Mouse (Mus musculus): ENCODE results near the gene Brox. TPM values are rescaled to one million over a fixed set of nuclear protein-coding genes. Genes with fewer than 3 reads are reported as not detected.

The Brox gene
- polyA plus RNA-seq, 1 experiment from 2014 or later = 109 TPM

DNA sequence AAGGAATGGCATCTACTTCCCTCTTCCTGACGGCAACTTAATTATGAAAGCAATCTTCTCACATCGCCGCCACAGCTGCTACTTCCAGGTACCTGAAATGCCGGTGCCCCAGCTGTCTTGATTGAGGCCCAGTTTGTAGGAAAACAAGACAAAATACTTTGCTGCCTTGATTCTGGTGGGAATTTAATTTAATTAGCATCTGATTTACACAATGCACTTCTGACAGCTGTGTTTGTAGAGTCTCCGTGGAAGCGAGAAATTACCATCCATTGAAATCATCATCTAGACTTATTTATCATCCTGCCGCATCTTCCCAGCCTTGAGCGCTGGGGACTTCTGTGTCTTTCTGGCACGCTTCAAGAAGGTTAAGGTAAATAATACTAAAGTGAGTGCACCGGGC lies 44.5 kb downstream of the Brox start:
- Histone ChIP-seq H3K36me3 (ENCODE audit: control insufficient read depth, insufficient read depth, low read length) (no peaks in the 10 kb centered on the region), H3K9ac (ENCODE audit: low read length) (no peak overlapping the region), H3K27me3 (replicated peaks; ENCODE audit: control insufficient read depth, insufficient read depth, low read length) (no peaks in the 10 kb centered on the region), H3K4me2 (ENCODE audit: low read length) (no peak overlapping the region), H3K27ac (ENCODE audit: low read depth, low read length) (no peak overlapping the region), H3K9me3 (replicated peaks; ENCODE audit: control insufficient read depth, low read length) (no peaks in the 10 kb centered on the region), H3K4me3 (ENCODE audit: low read depth, low read length) (no peak overlapping the region), H3K4me1 (ENCODE audit: control insufficient read depth, insufficient read depth, low read length) (0 out of 2 replicates have a peak, but pooled peaks cover 2% of the 10 kb centered on the region)
- DNase-seq (ENCODE audit: low spot score) = peak; percentile 57
- 45% methylated on average over 10 of the region's 10 CpGs for WGBS
- 0 out of 2 replicates have a peak, but pooled peaks have one; percentile 37 for ATAC-seq

DNA sequence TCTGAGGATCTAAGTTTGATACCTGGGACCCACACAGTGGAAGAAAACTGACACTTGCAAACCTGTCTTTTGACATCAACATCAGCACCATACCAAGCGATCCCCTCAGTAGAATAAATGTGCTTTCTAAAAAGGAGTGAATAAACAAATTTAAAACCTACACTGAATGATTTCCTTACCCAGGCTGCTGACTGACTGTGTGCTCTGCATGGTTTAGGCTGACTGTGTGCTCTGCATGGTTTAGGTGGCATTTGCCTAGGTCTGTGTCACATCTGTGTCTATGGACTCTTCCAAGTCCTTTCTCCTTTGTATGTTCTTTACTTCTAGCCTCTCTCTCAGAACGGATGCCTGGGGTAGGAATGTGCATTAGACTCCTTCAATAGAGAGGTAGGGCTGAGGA lies 45.3 kb downstream of the Brox start:
- no peak for DNase-seq (ENCODE audit: low spot score)
- Histone ChIP-seq H3K9me3 (replicated peaks; ENCODE audit: control insufficient read depth, low read length) (no peaks in the 10 kb centered on the region), H3K27me3 (replicated peaks; ENCODE audit: control insufficient read depth, insufficient read depth, low read length) (no peaks in the 10 kb centered on the region), H3K4me3 (ENCODE audit: low read depth, low read length) (no peak overlapping the region), H3K4me1 (ENCODE audit: control insufficient read depth, insufficient read depth, low read length) (0 out of 2 replicates have a peak, but pooled peaks cover 2% of the 10 kb centered on the region), H3K36me3 (ENCODE audit: control insufficient read depth, insufficient read depth, low read length) (no peaks in the 10 kb centered on the region), H3K27ac (ENCODE audit: low read depth, low read length) (no peak overlapping the region), H3K4me2 (ENCODE audit: low read length) (no peak overlapping the region), H3K9ac (ENCODE audit: low read length) (no peak overlapping the region)
- 72% methylated on average over 2 of the region's 2 CpGs for WGBS
- no peak for ATAC-seq

DNA sequence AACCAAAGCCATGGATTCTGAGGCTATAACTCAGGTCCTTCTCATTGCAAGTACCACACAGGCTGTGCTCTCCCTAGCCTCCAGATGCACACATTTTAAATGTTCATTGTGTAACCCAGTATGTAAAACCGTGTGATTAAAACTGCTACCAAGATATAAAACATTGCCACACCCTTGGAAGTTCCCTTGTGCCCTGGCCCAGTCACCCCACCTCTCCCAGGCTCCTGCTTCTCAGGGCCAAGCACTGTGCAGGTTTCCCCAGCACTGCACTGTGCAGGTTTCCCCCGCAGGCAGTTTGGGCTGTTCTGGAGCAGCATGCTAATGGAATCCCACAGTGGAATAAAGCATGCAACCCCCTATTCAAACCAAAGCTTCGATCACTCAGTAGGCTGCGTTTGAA lies 46.5 kb downstream of the Brox start:
- ATAC-seq (no peak), DNase-seq (ENCODE audit: low spot score) (no peak)
- Histone ChIP-seq H3K4me3 (ENCODE audit: low read depth, low read length) (no peak overlapping the region), H3K4me2 (ENCODE audit: low read length) (no peak overlapping the region), H3K27ac (ENCODE audit: low read depth, low read length) (no peak overlapping the region), H3K36me3 (ENCODE audit: control insufficient read depth, insufficient read depth, low read length) (no peaks in the 10 kb centered on the region), H3K27me3 (replicated peaks; ENCODE audit: control insufficient read depth, insufficient read depth, low read length) (no peaks in the 10 kb centered on the region), H3K9me3 (replicated peaks; ENCODE audit: control insufficient read depth, low read length) (no peaks in the 10 kb centered on the region), H3K4me1 (ENCODE audit: control insufficient read depth, insufficient read depth, low read length) (0 out of 2 replicates have a peak, but pooled peaks cover 2% of the 10 kb centered on the region), H3K9ac (ENCODE audit: low read length) (no peak overlapping the region)
- WGBS = 72% methylated on average over 4 of the region's 4 CpGs

GRCm38 (mm10) chr1:183248144-183248543 lies 48.9 kb downstream of the Brox start:
- Histone ChIP-seq H3K36me3 (ENCODE audit: control insufficient read depth, insufficient read depth, low read length) (no peaks in the 10 kb centered on the region), H3K4me1 (ENCODE audit: control insufficient read depth, insufficient read depth, low read length) (0 out of 2 replicates have a peak, but pooled peaks cover 2% of the 10 kb centered on the region), H3K9me3 (replicated peaks; ENCODE audit: control insufficient read depth, low read length) (no peaks in the 10 kb centered on the region), H3K27me3 (replicated peaks; ENCODE audit: control insufficient read depth, insufficient read depth, low read length) (no peaks in the 10 kb centered on the region), H3K4me3 (ENCODE audit: low read depth, low read length) (no peak overlapping the region), H3K27ac (ENCODE audit: low read depth, low read length) (no peak overlapping the region), H3K9ac (ENCODE audit: low read length) (no peak overlapping the region), H3K4me2 (ENCODE audit: low read length) (no peak overlapping the region)
- DNase-seq (ENCODE audit: low spot score) = no peak
- WGBS = 36% methylated on average over 1 of the region's 1 CpGs
- no peak for ATAC-seq

DNA sequence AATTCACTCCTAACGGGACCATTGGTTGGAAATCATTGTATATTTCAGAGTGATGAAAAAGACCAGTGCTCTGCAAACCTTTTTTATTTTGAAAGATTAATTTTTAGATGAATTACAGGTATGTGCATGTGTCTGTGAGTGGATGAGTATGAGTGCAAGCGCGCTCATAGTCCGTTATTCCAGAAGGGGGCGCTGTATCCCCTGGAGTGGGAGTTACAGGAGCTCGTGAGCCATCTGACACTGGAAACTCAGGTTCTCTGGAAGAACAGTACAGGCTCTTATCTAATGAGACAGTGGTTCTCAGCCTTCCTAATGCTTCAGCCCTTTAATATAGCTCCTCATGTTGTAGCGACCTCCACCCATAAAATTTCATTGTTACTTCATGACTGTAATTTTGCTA lies 53.8 kb downstream of the Brox start:
- ATAC-seq (no peak), DNase-seq (ENCODE audit: low spot score) (no peak)
- Histone ChIP-seq H3K4me2 (ENCODE audit: low read length) (no peak overlapping the region), H3K36me3 (ENCODE audit: control insufficient read depth, insufficient read depth, low read length) (no peaks in the 10 kb centered on the region), H3K9ac (ENCODE audit: low read length) (no peak overlapping the region), H3K9me3 (replicated peaks; ENCODE audit: control insufficient read depth, low read length) (no peaks in the 10 kb centered on the region), H3K27me3 (replicated peaks; ENCODE audit: control insufficient read depth, insufficient read depth, low read length) (no peaks in the 10 kb centered on the region), H3K4me1 (ENCODE audit: control insufficient read depth, insufficient read depth, low read length) (no peaks in the 10 kb centered on the region), H3K4me3 (ENCODE audit: low read depth, low read length) (no peak overlapping the region), H3K27ac (ENCODE audit: low read depth, low read length) (no peak overlapping the region)
- 68% methylated on average over 7 of the region's 7 CpGs for WGBS

DNA sequence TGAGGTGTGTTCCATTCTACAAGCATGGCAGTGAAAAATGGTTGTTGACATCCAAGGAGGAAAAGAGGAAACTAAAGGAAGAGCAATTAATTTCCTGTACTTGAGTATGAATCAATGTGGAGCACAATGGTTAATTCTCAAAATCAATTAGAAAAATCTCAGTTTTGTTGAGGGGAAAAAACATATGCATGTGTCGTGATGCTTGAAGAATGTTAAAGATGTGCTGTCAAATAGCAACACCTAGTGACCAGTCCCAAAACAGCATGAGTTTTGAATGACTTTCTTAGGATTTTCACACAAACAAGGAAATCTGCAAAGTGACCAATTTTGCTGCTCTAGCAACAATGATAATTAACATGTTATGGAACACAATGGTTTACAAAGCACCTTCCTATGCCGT lies 59.2 kb downstream of the Brox start:
- Histone ChIP-seq H3K9ac (ENCODE audit: low read length) (no peak overlapping the region), H3K27ac (ENCODE audit: low read depth, low read length) (no peak overlapping the region), H3K27me3 (replicated peaks; ENCODE audit: control insufficient read depth, insufficient read depth, low read length) (no peaks in the 10 kb centered on the region), H3K36me3 (ENCODE audit: control insufficient read depth, insufficient read depth, low read length) (no peaks in the 10 kb centered on the region), H3K4me1 (ENCODE audit: control insufficient read depth, insufficient read depth, low read length) (no peaks in the 10 kb centered on the region), H3K9me3 (replicated peaks; ENCODE audit: control insufficient read depth, low read length) (no peaks in the 10 kb centered on the region), H3K4me3 (ENCODE audit: low read depth, low read length) (no peak overlapping the region), H3K4me2 (ENCODE audit: low read length) (no peak overlapping the region)
- DNase-seq (ENCODE audit: low spot score) = peak; percentile 74
- 33% methylated on average over 2 of the region's 2 CpGs for WGBS
- ATAC-seq = no peak

DNA sequence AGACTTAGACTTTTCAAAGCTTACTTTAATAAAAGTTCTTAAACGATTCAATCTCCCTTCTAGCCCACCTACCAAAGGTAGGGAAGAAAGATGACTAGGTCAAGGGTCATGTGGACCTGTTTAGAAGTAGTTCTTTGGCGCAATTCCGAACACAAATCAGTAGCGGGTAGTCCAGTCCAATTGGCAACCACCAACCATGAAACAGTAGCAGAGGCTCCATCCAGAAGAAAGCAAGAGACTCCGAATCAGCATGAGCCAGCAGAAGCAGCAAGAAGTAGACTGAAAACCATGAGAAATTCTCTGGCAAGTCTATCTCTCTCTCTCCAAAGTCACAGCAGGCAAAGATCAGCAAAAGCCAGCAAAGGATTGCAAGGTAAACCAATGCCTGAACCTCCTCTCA lies 60.6 kb downstream of the Brox start:
- Histone ChIP-seq H3K27ac (ENCODE audit: low read depth, low read length) (no peak overlapping the region), H3K27me3 (replicated peaks; ENCODE audit: control insufficient read depth, insufficient read depth, low read length) (no peaks in the 10 kb centered on the region), H3K4me1 (ENCODE audit: control insufficient read depth, insufficient read depth, low read length) (no peaks in the 10 kb centered on the region), H3K9me3 (replicated peaks; ENCODE audit: control insufficient read depth, low read length) (no peaks in the 10 kb centered on the region), H3K36me3 (ENCODE audit: control insufficient read depth, insufficient read depth, low read length) (no peaks in the 10 kb centered on the region), H3K4me3 (ENCODE audit: low read depth, low read length) (no peak overlapping the region), H3K9ac (ENCODE audit: low read length) (no peak overlapping the region), H3K4me2 (ENCODE audit: low read length) (no peak overlapping the region)
- 88% methylated on average over 5 of the region's 5 CpGs for WGBS
- DNase-seq (ENCODE audit: low spot score) = no peak
- ATAC-seq = no peak

DNA sequence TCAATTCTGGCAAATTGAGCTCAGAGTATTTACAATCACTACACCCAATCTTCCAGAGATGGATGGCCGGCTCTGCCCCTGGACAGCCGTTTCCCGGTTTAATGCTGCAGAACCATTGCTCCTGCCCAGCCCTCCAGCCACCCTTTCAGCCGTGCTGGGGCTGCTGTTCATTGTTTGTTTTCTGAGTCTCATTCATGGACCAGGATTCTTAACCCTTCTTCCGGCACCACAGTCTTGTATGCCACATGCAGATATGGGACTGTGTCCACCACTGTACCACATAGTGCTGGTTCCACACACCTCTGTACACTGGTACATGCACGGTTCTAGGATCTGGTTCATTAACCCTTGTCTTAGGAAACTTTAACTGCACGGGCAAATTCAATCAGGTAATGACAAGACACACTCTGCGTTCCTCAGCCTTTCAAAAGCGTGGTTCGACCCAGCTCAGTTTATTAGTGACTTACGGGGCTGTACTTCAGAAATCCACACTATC lies 63.3 kb downstream of the Brox start:
- Histone ChIP-seq H3K27me3 (replicated peaks; ENCODE audit: control insufficient read depth, insufficient read depth, low read length) (no peaks in the 10 kb centered on the region), H3K4me2 (ENCODE audit: low read length) (no peak overlapping the region), H3K4me3 (ENCODE audit: low read depth, low read length) (no peak overlapping the region), H3K9me3 (replicated peaks; ENCODE audit: control insufficient read depth, low read length) (no peaks in the 10 kb centered on the region), H3K9ac (ENCODE audit: low read length) (no peak overlapping the region), H3K4me1 (ENCODE audit: control insufficient read depth, insufficient read depth, low read length) (no peaks in the 10 kb centered on the region), H3K36me3 (ENCODE audit: control insufficient read depth, insufficient read depth, low read length) (no peaks in the 10 kb centered on the region), H3K27ac (ENCODE audit: low read depth, low read length) (no peak overlapping the region)
- WGBS = 80% methylated on average over 11 of the region's 11 CpGs
- DNase-seq (ENCODE audit: low spot score) (no peak), ATAC-seq (no peak)

DNA sequence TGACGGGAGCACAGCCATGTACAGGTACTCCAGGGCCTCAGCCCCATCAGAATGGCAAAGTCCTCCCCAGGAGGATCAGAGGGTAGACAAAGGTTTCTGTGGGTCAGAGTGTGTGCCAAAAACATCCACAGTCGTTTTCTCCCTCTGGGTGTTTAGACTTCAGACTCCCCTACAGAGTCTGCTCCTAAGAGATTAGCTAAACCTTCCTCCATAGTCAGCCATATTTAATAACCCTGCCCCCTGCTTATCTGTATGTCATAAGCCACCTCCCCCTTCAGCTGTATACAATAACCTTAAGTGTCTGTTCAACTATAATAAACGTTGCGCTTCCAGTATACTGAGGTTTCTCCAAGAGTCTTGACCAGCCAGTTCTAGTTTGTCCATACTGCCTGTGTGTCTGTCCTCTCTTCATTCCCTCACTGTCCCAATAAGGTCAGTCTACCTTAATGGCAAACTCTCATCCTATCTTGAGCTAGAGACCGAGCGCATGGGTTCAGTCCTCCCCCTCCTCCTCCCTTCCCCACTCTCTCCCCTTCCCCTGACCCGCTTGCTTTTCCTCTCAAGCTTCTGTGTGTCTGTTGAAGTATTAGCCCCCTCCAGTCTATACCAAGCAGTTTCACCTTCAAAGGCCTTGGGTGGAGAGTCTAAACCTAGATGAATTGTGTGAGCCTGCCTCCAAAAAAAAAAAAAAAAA lies 63.9 kb downstream of the Brox start:
- ATAC-seq (no peak), DNase-seq (ENCODE audit: low spot score) (no peak)
- Histone ChIP-seq H3K4me3 (ENCODE audit: low read depth, low read length) (no peak overlapping the region), H3K9me3 (replicated peaks; ENCODE audit: control insufficient read depth, low read length) (no peaks in the 10 kb centered on the region), H3K9ac (ENCODE audit: low read length) (no peak overlapping the region), H3K27ac (ENCODE audit: low read depth, low read length) (no peak overlapping the region), H3K4me1 (ENCODE audit: control insufficient read depth, insufficient read depth, low read length) (no peaks in the 10 kb centered on the region), H3K4me2 (ENCODE audit: low read length) (no peak overlapping the region), H3K27me3 (replicated peaks; ENCODE audit: control insufficient read depth, insufficient read depth, low read length) (no peaks in the 10 kb centered on the region), H3K36me3 (ENCODE audit: control insufficient read depth, insufficient read depth, low read length) (no peaks in the 10 kb centered on the region)
- 80% methylated on average over 7 of the region's 7 CpGs for WGBS
